Mouse (Mus musculus): ENCODE data around the gene Mier3.

GRCm38 (mm10) chr13:111746831-111747230 is 66.1 kb downstream of the Mier3 start:
- TF ChIP-seq CTCF (IDR thresholded peaks at IDR 0.05; ENCODE audit: low read depth, low read length) (no peak), GATA2 (IDR thresholded peaks at IDR 0.05; ENCODE audit: borderline replicate concordance, low read depth, low read length) (no peak), POLR2AphosphoS5 (IDR thresholded peaks at IDR 0.05; ENCODE audit: insufficient replicate concordance, low read depth, low read length) (no peak), GATA1 (IDR thresholded peaks at IDR 0.05; ENCODE audit: borderline replicate concordance, low read length) (no peak), TAL1 (conservative IDR thresholded peaks at IDR 0.05; ENCODE audit: low read depth, low read length) (peak; percentile 46)

Measured in G1E (cell line).